Mouse (Mus musculus) hindbrain, embryonic 14.5 days (tissue): Measurements from ENCODE around the gene Hbp1. TPM values are rescaled to one million over a fixed set of nuclear protein-coding genes. Genes with fewer than 3 reads are reported as not detected.
A peak's percentile ranks its signal among the peaks of the same experiment; 100 is the strongest.

Experiments used
- ATAC-seq: fragments of 200-750 bp; cut with Nextera tagmentation; 2 replicates; pipeline ENCODE4 v1.8.0; 2017; ENCODE audit warnings: moderate number of reproducible peaks, mild to moderate bottlenecking, moderate TSS enrichment, moderate library complexity; ENCODE audit not compliant: low FRiP score
- DNase-seq: peaks from one replicate; pipeline ENCODE4 v3.0.0-alpha.2; 2015; ENCODE audit warnings: low spot score
- H3K27ac ChIP-seq: fragments of 300-500 bp; sonication (generic); 2 replicates; pipeline ENCODE4 v1.5.1; 2014; ENCODE audit warnings: mild to moderate bottlenecking, moderate library complexity
- H3K27me3 ChIP-seq: fragments of 300-500 bp; sonication (generic); 2 replicates; pipeline ENCODE4 v1.6.1; 2014; ENCODE audit warnings: mild to moderate bottlenecking, low read length, mixed read lengths; ENCODE audit not compliant: control insufficient read depth, insufficient read depth
- H3K36me3 ChIP-seq: fragments of 300-500 bp; sonication (generic); replicated peaks from 2 replicates; pipeline ENCODE4 v1.6.1; 2014; ENCODE audit not compliant: control insufficient read depth, insufficient read depth
- H3K4me1 ChIP-seq: fragments of 300-500 bp; sonication (generic); replicated peaks from 2 replicates; pipeline ENCODE4 v1.6.1; 2014; ENCODE audit warnings: antibody characterized with exemption, low read length, mixed read lengths; ENCODE audit not compliant: control insufficient read depth, insufficient read depth
- H3K4me2 ChIP-seq: fragments of 300-500 bp; sonication (generic); replicated peaks from 2 replicates; pipeline ENCODE4 v1.6.1; 2014; ENCODE audit warnings: mild to moderate bottlenecking, moderate library complexity
- H3K4me3 ChIP-seq: fragments of 300-500 bp; sonication (generic); replicated peaks from 2 replicates; pipeline ENCODE4 v1.5.1; 2014; ENCODE audit warnings: mild to moderate bottlenecking, low read length
- H3K9ac ChIP-seq: fragments of 300-500 bp; sonication (generic); 2 replicates; pipeline ENCODE4 v1.6.1; 2014
- H3K9me3 ChIP-seq: fragments of 300-500 bp; sonication (generic); 2 replicates; pipeline ENCODE4 v1.6.1; 2016; ENCODE audit warnings: low read length; ENCODE audit not compliant: control insufficient read depth
- WGBS: fragments of 180-500 bp; shearing (Covaris S2); extraction: QIAGEN DNeasy Blood & Tissue Kit; methylation state at CpG from one replicate; pipeline ENCODE4 v1.1.7; 2014; 5-methylcytosine and 5-hydroxymethylcytosine counted together
- polyA plus RNA-seq: library from polyadenylated mRNA; unstranded; fragments of >200 nt; fragmentation: Nextera tagmentation; extraction: Ambion mirVana; gene quantifications from 2 replicates; pipeline ENCODE4 v1.2.1, GENCODE M21; 2014

The Hbp1 gene
- polyA plus RNA-seq, 1 experiment from 2014 or later = 51.5 TPM

GRCm38 (mm10) chr12:31943020-31943654 is 7.2 kb downstream of the Hbp1 start:
- no peak overlapping the region for H3K4me2 ChIP-seq
- WGBS = 93% methylated on average over 4 of the region's 4 CpGs
- DNase-seq = no peak
- no peaks in the 10 kb centered on the region for H3K9me3 ChIP-seq
- 0 out of 2 replicates have a peak, but pooled peaks cover under 1% of the 10 kb centered on the region for H3K4me1 ChIP-seq
- H3K9ac ChIP-seq = no peak overlapping the region
- no peak for ATAC-seq
- H3K36me3 ChIP-seq = peaks cover 52% of the 10 kb centered on the region
- no peak overlapping the region for H3K4me3 ChIP-seq
- H3K27ac ChIP-seq = no peak overlapping the region
- H3K27me3 ChIP-seq = no peaks in the 10 kb centered on the region

GRCm38 (mm10) chr12:31939026-31939425 is 11.3 kb downstream of the Hbp1 start:
- DNase-seq = no peak
- Histone ChIP-seq H3K27me3 (no peaks in the 10 kb centered on the region), H3K9me3 (no peaks in the 10 kb centered on the region), H3K4me2 (no peak overlapping the region), H3K36me3 (peaks cover 85% of the 10 kb centered on the region), H3K27ac (no peak overlapping the region), H3K4me3 (no peak overlapping the region), H3K9ac (no peak overlapping the region), H3K4me1 (no peaks in the 10 kb centered on the region)
- ATAC-seq = no peak

GRCm38 (mm10) chr12:31938391-31938997 is 11.8 kb downstream of the Hbp1 start:
- Histone ChIP-seq H3K9ac (no peak overlapping the region), H3K4me1 (no peaks in the 10 kb centered on the region), H3K27ac (no peak overlapping the region), H3K4me2 (no peak overlapping the region), H3K27me3 (no peaks in the 10 kb centered on the region), H3K9me3 (no peaks in the 10 kb centered on the region), H3K4me3 (no peak overlapping the region), H3K36me3 (peaks cover 87% of the 10 kb centered on the region)
- WGBS = 92% methylated on average over 4 of the region's 4 CpGs
- ATAC-seq = no peak
- DNase-seq = no peak

- DNase-seq = no peak
- 98% methylated on average over 3 of the region's 3 CpGs for WGBS
- Histone ChIP-seq H3K4me3 (no peak overlapping the region), H3K4me1 (no peaks in the 10 kb centered on the region), H3K36me3 (peaks cover 87% of the 10 kb centered on the region), H3K27me3 (no peaks in the 10 kb centered on the region), H3K27ac (no peak overlapping the region), H3K9me3 (no peaks in the 10 kb centered on the region), H3K9ac (no peak overlapping the region), H3K4me2 (no peak overlapping the region)
- no peak for ATAC-seq
These were observed 12.7 kb downstream of the Hbp1 start for GRCm38 (mm10) chr12:31937613-31938012.

GRCm38 (mm10) chr12:31936657-31937300 is 13.6 kb downstream of the Hbp1 start:
- H3K36me3 ChIP-seq = peaks cover 86% of the 10 kb centered on the region
- H3K27me3 ChIP-seq = no peaks in the 10 kb centered on the region
- no peak overlapping the region for H3K27ac ChIP-seq
- no peaks in the 10 kb centered on the region for H3K4me1 ChIP-seq
- no peak overlapping the region for H3K4me2 ChIP-seq
- WGBS = 45% methylated on average over 6 of the region's 6 CpGs
- no peak for ATAC-seq
- no peak overlapping the region for H3K9ac ChIP-seq
- no peak overlapping the region for H3K4me3 ChIP-seq
- H3K9me3 ChIP-seq = no peaks in the 10 kb centered on the region
- no peak for DNase-seq

- ATAC-seq = no peak
- Histone ChIP-seq H3K36me3 (peaks cover 83% of the 10 kb centered on the region), H3K9ac (no peak overlapping the region), H3K27ac (no peak overlapping the region), H3K4me1 (no peaks in the 10 kb centered on the region), H3K4me3 (no peak overlapping the region), H3K4me2 (no peak overlapping the region), H3K27me3 (no peaks in the 10 kb centered on the region), H3K9me3 (no peaks in the 10 kb centered on the region)
- 98% methylated on average over 3 of the region's 3 CpGs for WGBS
- peak; percentile 43 for DNase-seq
These were observed 18.5 kb downstream of the Hbp1 start for GRCm38 (mm10) chr12:31931818-31932217.

- WGBS = 88% methylated on average over 3 of the region's 3 CpGs
- H3K27me3 ChIP-seq = no peaks in the 10 kb centered on the region
- H3K9me3 ChIP-seq = no peaks in the 10 kb centered on the region
- H3K27ac ChIP-seq = no peak overlapping the region
- H3K9ac ChIP-seq = no peak overlapping the region
- DNase-seq (no peak), ATAC-seq (no peak)
- H3K4me2 ChIP-seq = no peak overlapping the region
- H3K4me1 ChIP-seq = no peaks in the 10 kb centered on the region
- peaks cover 83% of the 10 kb centered on the region for H3K36me3 ChIP-seq
- no peak overlapping the region for H3K4me3 ChIP-seq
These were observed 21.8 kb downstream of the Hbp1 start for GRCm38 (mm10) chr12:31928498-31928897.

- no peak overlapping the region for H3K27ac ChIP-seq
- peaks cover 68% of the 10 kb centered on the region for H3K36me3 ChIP-seq
- WGBS = 41% methylated on average over 4 of the region's 4 CpGs
- ATAC-seq = peak; percentile 88
- no peaks in the 10 kb centered on the region for H3K4me1 ChIP-seq
- H3K4me2 ChIP-seq = no peak overlapping the region
- no peaks in the 10 kb centered on the region for H3K9me3 ChIP-seq
- H3K27me3 ChIP-seq = no peaks in the 10 kb centered on the region
- peak; percentile 76 for DNase-seq
- H3K9ac ChIP-seq = no peak overlapping the region
- no peak overlapping the region for H3K4me3 ChIP-seq
These were observed 23.7 kb downstream of the Hbp1 start for GRCm38 (mm10) chr12:31926661-31927061.

- WGBS = 89% methylated on average over 6 of the region's 6 CpGs
- Histone ChIP-seq H3K4me3 (no peak overlapping the region), H3K9me3 (no peaks in the 10 kb centered on the region), H3K36me3 (peaks cover 55% of the 10 kb centered on the region), H3K27me3 (no peaks in the 10 kb centered on the region), H3K9ac (no peak overlapping the region), H3K27ac (no peak overlapping the region), H3K4me1 (no peaks in the 10 kb centered on the region), H3K4me2 (no peak overlapping the region)
- DNase-seq = no peak
- ATAC-seq = no peak
These were observed 25.0 kb downstream of the Hbp1 start for GRCm38 (mm10) chr12:31925343-31925742.
